Mouse (Mus musculus) cerebellum, postnatal 36 days (tissue): ENCODE results near the gene Olfr774.
"Not testable (repeated sequence)": the region's sequence is repeated elsewhere in the genome, so short reads cannot be mapped to it uniquely, and the experiment has no call there.

Experiments
- DNase-seq, 2 experiments: peaks; one replicate each; pipeline ENCODE4 v3.0.0; 2021 to 2022; ENCODE audit warnings: mixed read lengths in 2 of 2

Gene Olfr774

DNA sequence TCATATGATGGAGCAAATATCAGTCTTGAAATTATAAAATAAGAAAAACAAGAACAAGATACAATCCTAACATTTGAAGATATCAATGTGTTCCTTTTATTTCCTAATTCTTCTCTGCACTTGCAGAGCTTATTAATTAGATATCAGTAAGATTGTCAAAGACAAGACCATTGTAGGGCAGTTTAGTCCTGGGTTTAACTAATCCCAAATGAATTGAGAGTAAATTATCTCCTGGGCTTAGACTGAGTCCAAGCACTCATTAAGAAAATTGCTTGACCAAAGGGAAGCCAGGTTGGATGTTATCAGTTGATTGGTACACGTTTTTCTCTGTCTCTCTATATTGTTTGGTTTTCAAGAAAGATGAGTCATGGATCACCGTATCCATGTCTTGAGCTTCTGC is at the start of gene Olfr774:
Gene Olfr774, plus strand, starts transcription at position 301 of the 400 bp plus-strand sequence.
- no peak for DNase-seq

DNA sequence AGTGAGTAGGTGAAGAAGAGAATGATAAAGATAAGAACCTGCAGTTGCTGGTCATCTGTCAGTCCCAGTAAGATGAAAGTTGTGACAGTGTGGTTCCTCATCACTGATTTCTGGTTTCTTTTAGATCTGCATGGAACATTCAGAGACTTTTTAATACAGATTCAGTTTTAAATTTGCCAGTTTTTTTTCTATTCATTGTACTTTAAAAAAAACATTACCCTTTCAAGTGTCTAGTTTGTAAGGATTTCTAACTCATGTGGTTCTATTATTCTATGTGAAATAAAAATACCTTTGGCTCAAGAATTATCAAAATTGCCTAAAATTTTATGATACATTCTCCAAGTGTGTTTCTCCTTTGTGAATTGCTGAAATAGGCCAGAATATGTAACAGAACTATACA is 48.7 kb upstream of the Olfr774 start, which contains the start of gene Olfr773:
Gene Olfr773, minus strand, starts transcription at position 101 of the 400 bp plus-strand sequence.
- not testable (repeated sequence) for DNase-seq

DNA sequence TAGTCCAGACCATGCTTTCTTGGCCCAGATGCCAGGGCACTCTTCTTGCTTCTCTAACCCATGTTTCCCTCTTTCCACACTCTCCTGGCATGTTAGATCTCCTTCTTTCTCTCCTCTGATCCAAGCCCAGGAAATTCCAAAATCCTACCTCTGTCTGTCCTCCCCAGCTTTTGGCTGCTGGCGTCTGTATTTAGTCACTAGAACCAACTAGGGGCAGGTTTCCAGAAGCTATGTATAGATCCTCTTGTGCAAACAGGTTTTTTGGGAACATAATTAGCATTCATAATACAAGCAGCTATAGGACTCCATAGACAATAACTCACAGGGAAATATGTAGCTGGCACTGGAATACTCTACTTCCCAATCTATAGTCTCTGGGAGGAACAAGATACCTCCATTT is 5.3 kb upstream of the Olfr774 start:
- DNase-seq = no peak

DNA sequence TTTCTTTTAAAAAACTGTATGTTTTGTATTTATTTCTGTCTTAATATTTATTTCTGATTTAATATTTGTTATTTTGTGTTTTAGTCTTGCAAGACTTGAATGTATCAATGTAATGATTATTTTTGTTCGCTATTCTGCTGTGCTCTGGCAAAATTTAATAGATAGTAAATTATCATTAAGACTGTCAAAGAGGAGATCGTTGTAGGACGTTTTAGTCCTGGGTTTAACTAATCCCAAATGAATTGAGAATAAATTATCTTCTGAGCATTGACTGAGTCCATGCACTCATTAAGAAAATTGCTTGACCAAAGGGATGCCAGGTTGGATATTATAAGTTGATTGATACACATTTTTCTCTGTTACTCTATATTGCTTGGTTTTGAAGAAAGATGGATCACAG is 12.1 kb downstream of the Olfr774 start, which contains the start of gene Olfr775:
Gene Olfr775, plus strand, starts transcription at position 301 of the 400 bp plus-strand sequence.
- DNase-seq = no peak

DNA sequence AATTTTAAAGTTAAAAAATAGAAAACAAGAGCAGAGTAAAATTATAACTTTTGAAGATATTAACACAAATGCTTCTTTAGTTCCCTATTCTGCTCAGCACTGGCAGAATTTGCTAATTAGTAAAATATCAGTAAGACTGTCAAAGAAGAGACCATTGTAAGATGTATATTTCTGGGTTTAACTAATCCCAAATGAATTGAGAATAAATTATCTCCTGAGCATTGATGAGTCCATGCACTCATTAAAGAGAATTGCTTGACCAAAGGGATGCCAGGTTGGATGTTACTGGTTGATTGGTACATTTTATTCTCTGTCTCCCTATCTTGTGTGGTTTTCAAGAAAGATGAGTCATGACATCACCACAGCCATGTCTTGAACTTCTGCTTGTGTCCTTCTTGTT is 22.8 kb downstream of the Olfr774 start, which contains the start of gene Olfr776:
Gene Olfr776, plus strand, starts transcription at position 301 of the 400 bp plus-strand sequence.
- DNase-seq = no peak

DNA sequence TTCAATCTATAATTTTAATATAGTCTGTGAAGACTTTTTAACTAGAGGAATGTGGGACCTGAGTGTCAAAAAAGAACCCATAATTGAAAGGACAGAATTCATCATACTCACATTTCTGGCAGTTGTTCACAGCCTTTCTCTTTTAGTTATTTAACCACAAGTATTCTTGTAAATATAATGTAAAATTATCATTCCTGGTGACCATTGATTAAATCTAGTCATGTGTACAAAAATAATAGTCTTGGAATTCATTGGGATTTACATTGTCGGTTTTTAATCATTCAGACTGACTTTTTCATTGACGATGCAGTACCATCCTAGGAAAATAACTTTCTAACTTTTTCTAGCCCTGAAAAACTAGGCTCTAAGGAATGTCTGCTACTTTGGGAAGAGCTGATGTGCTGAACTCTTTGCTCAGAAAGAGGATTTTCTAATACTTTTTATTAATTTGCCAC is 35.1 kb downstream of the Olfr774 start, which contains the start of gene Olfr777:
Gene Olfr777, minus strand, starts transcription at position 405 of the 455 bp plus-strand sequence.
- DNase-seq = no peak
